Mouse (Mus musculus) heart, adult 2 months (tissue): ENCODE data around the gene Fmn2.

ENCODE experiments used
- CTCF ChIP-seq: fragments of 200-600 bp; IDR thresholded peaks from 2 replicates; pipeline ENCODE4 v1.8.1; 2022; ENCODE audit warnings: antibody characterized with exemption, mild to moderate bottlenecking, moderate library complexity
- POLR2A ChIP-seq: fragments of 200-500 bp; IDR thresholded peaks from 2 replicates; pipeline ENCODE4 v1.6.1; 2011; ENCODE audit warnings: mild to moderate bottlenecking, low read depth, low read length, control low read depth; ENCODE audit not compliant: insufficient read depth

DNA sequence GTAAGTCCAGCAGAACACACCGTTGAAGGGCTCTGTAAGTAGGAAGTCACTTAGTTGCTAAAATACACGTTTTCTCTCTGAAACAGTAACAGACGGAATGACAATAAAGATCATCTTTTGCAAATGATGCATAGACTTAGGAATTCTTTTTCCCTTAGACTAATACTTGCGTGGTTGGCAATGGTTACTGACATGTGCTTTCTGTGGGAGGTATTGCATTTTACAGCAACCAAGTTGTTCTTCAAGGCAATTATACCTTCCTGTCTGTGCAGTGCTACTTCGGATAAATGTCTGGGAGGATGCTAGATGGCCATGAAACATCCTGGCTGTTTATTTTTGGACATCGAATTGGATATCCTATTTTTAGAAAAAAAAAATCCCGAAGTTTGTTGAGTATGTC is 11.8 kb downstream of the Fmn2 start:
- no peak for TF ChIP-seq CTCF
- no peak for TF ChIP-seq POLR2A
